26 mouse cellular contexts compared by ENCODE assay signal in the genomic region with DNA sequence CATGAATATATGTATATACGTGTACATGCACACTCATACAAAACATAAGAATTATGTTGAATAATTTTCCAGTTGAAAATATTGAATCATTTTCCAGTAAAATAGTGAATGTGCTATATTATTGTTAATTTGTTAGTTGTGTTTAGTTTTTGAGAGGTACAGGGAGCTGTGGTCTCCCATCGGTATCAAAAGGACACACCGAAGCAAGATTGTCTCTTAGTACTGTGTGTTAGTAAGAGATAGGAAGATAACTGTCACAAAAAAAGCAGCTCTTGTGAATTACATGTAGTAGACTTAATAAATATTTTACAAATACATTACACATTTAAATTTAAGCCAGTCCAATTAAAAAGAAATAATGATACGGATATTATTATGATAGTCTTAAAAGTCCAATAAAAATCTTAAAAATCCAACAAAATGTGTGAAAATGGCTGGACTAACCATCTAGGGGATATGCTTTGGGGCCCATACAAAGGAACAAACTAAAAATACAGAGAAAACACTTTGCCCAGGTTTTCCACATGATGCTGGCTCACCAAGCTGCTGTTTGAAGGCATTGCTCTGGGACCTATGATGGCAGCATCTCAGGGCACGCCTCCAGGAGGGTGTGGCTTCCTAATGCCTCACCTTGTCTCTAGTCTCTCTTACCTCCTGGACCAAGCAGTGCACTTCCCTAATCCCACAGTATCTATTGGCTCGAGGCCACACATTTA.
A peak's percentile ranks its signal among the peaks of the same experiment; 100 is the strongest.
DNase-seq lines count a peak whose midpoint lies in the region; ATAC-seq and TF ChIP-seq lines count a peak whose summit lies in the region.
"Had no signal": no experiment of that assay in that cellular context is flagged by ENCODE, and none has a peak within 500 bp of the region (broad histone marks: within the 10 kb centered on the region; RNA-seq: fewer than 3 reads in every experiment).

No protein-coding gene starts in this region.

- H3K4me3 ChIP-seq in MEL (ENCODE audit: control insufficient read depth in 1 of 2, insufficient read depth in 1 of 2, low read depth in 2 of 2, low read length in 2 of 2) = no peak overlapping the region
- no peak overlapping the region for H3K4me3 ChIP-seq in liver, embryonic 12.5 days
- H3K4me3 ChIP-seq in forebrain, embryonic 14.5 days (ENCODE audit: low read depth, low read length) = no peak overlapping the region
- H3K4me3 ChIP-seq: embryonic facial prominence, embryonic 10.5 days; forebrain, embryonic 12.5 days; gastrocnemius, adult 2 months; hindbrain, embryonic 10.5 days; intestine, embryonic 15.5 days; layer of hippocampus, adult 2 months; limb, embryonic 12.5 days; megakaryocyte, embryonic 14.5 days; neural tube, embryonic 12.5 days; stomach, embryonic 15.5 days had no signal

- DNase-seq in MEL (ENCODE audit: low read depth, low spot score) = peak; percentile 74
- peak; percentile 48 for DNase-seq in c-Kit-positive CD71-positive TER-119-negative erythroid progenitor cells, embryonic 14.5 days (ENCODE audit: low read depth)
- no peak for DNase-seq in forebrain, embryonic 14.5 days (ENCODE audit: low spot score)
- DNase-seq in lung, postnatal 25 days (ENCODE audit: low spot score) = no peak
- no peak for DNase-seq in kidney, adult 9 months
- DNase-seq: adrenal gland, postnatal 36 days; cerebellum, adult 11-12 months; gastrocnemius, adult 2 months; kidney, postnatal 25 days; layer of hippocampus, postnatal 36 days; lung, adult 18-20 months; lung, postnatal 14 days; thymus, postnatal 25 days had no signal

- 60% methylated on average over 6 of the region's 6 CpGs for WGBS in liver, embryonic 12.5 days (ENCODE audit: insufficient replicate concordance)
- WGBS in forebrain, embryonic 14.5 days = 85% methylated on average over 6 of the region's 6 CpGs

- H3K9ac ChIP-seq in MEL (ENCODE audit: control insufficient read depth, low read depth, low read length, poor library complexity, severe bottlenecking) = no peak overlapping the region
- H3K9ac ChIP-seq in liver, embryonic 12.5 days = no peak overlapping the region
- H3K9ac ChIP-seq in forebrain, embryonic 14.5 days (ENCODE audit: low read length) = no peak overlapping the region
- H3K9ac ChIP-seq: forebrain, embryonic 12.5 days; intestine, embryonic 15.5 days; limb, embryonic 12.5 days; neural tube, embryonic 12.5 days; stomach, embryonic 15.5 days had no signal

- no peak overlapping the region for H3K4me2 ChIP-seq in liver, embryonic 12.5 days
- no peak overlapping the region for H3K4me2 ChIP-seq in forebrain, embryonic 14.5 days (ENCODE audit: low read length)
- H3K4me2 ChIP-seq: forebrain, embryonic 12.5 days; heart, embryonic 11.5 days; intestine, embryonic 15.5 days; limb, embryonic 12.5 days; neural tube, embryonic 12.5 days; stomach, embryonic 15.5 days had no signal

- peaks cover 0 to 7% of the 10 kb centered on the region in 2 experiments; a peak in 3 of 4 replicates for H3K4me1 ChIP-seq in MEL (ENCODE audit: control insufficient read depth in 1 of 2, insufficient read depth in 2 of 2, low read length in 2 of 2)
- H3K4me1 ChIP-seq in liver, embryonic 12.5 days = peaks cover 15% of the 10 kb centered on the region
- H3K4me1 ChIP-seq in forebrain, embryonic 14.5 days (ENCODE audit: control insufficient read depth, insufficient read depth, low read length) = no peaks in the 10 kb centered on the region
- H3K4me1 ChIP-seq: embryonic facial prominence, embryonic 10.5 days; forebrain, embryonic 12.5 days; hindbrain, embryonic 10.5 days; intestine, embryonic 15.5 days; limb, embryonic 12.5 days; neural tube, embryonic 12.5 days; stomach, embryonic 15.5 days had no signal

- TF ChIP-seq CTCF in MEL (IDR thresholded peaks at IDR 0.05 in 2 of 3, conservative IDR thresholded peaks at IDR 0.05 in 1 of 3; ENCODE audit: control insufficient read depth in 1 of 3, insufficient read depth in 1 of 3, low read depth in 2 of 3, low read length in 3 of 3, poor library complexity in 1 of 3, severe bottlenecking in 1 of 3) = no peak

- H3K9me3 ChIP-seq in MEL (replicated peaks; ENCODE audit: insufficient read depth, low read length) = no peaks in the 10 kb centered on the region
- no peaks in the 10 kb centered on the region for H3K9me3 ChIP-seq in liver, embryonic 12.5 days (replicated peaks)
- H3K9me3 ChIP-seq in forebrain, embryonic 14.5 days (replicated peaks; ENCODE audit: control insufficient read depth, low read length) = no peaks in the 10 kb centered on the region
- H3K9me3 ChIP-seq: embryonic facial prominence, embryonic 10.5 days; forebrain, embryonic 12.5 days; hindbrain, embryonic 10.5 days; intestine, embryonic 15.5 days; limb, embryonic 12.5 days; neural tube, embryonic 12.5 days; stomach, embryonic 15.5 days had no signal

- TF ChIP-seq RAD21 in MEL (IDR thresholded peaks at IDR 0.05; ENCODE audit: low read depth, low read length) = no peak

- TF ChIP-seq POLR2A in MEL (IDR thresholded peaks at IDR 0.05; ENCODE audit: control insufficient read depth in 1 of 2, insufficient read depth in 1 of 2, low read depth in 1 of 2, low read length in 2 of 2, poor library complexity in 1 of 2) = no peak

- ATAC-seq in liver, embryonic 12.5 days = peak; percentile 79
- peak; percentile 82 for ATAC-seq in megakaryocyte-erythroid progenitor cell, adult 5-6 weeks (replicated peaks; ENCODE audit: low FRiP score, low TSS enrichment, poor library complexity, severe bottlenecking)
- ATAC-seq in forebrain, embryonic 14.5 days = no peak
- ATAC-seq: hindbrain, embryonic 16.5 days; intestine, embryonic 15.5 days had no signal

- H3K36me3 ChIP-seq in MEL (ENCODE audit: control insufficient read depth in 1 of 2, insufficient read depth in 2 of 2, low read length in 2 of 2) = peaks cover 0 to 6% of the 10 kb centered on the region in 2 experiments; a peak in 2 of 4 replicates
- no peaks in the 10 kb centered on the region for H3K36me3 ChIP-seq in liver, embryonic 12.5 days
- H3K36me3 ChIP-seq in forebrain, embryonic 14.5 days (ENCODE audit: control insufficient read depth, insufficient read depth, low read length) = no peaks in the 10 kb centered on the region
- H3K36me3 ChIP-seq: embryonic facial prominence, embryonic 10.5 days; forebrain, embryonic 12.5 days; hindbrain, embryonic 10.5 days; intestine, embryonic 15.5 days; limb, embryonic 12.5 days; neural tube, embryonic 12.5 days; stomach, embryonic 15.5 days had no signal

- TF ChIP-seq EP300 in MEL (IDR thresholded peaks at IDR 0.05; ENCODE audit: low read depth in 1 of 2, low read length in 2 of 2) = peak; percentile 56 to 68

- 0 out of 2 replicates have a peak, but pooled peaks cover 3% of the 10 kb centered on the region for H3K79me2 ChIP-seq in MEL (ENCODE audit: control insufficient read depth, insufficient read depth, low read length, poor library complexity)

- H3K27me3 ChIP-seq in MEL (ENCODE audit: control insufficient read depth in 1 of 2, insufficient read depth in 2 of 2, low read length in 2 of 2) = no peaks in the 10 kb centered on the region
- no peaks in the 10 kb centered on the region for H3K27me3 ChIP-seq in liver, embryonic 12.5 days (replicated peaks)
- H3K27me3 ChIP-seq in forebrain, embryonic 14.5 days (replicated peaks; ENCODE audit: control insufficient read depth, insufficient read depth, low read length) = no peaks in the 10 kb centered on the region
- H3K27me3 ChIP-seq: forebrain, embryonic 12.5 days; intestine, embryonic 15.5 days; limb, embryonic 12.5 days; neural tube, embryonic 12.5 days; stomach, embryonic 15.5 days had no signal

- H3K27ac ChIP-seq in MEL (ENCODE audit: control insufficient read depth, low read depth, low read length) = no peak overlapping the region
- no peak overlapping the region for H3K27ac ChIP-seq in liver, embryonic 12.5 days
- H3K27ac ChIP-seq in forebrain, embryonic 14.5 days (ENCODE audit: low read depth, low read length) = no peak overlapping the region
- H3K27ac ChIP-seq: embryonic facial prominence, embryonic 10.5 days; forebrain, embryonic 12.5 days; gastrocnemius, adult 2 months; hindbrain, embryonic 10.5 days; intestine, embryonic 15.5 days; layer of hippocampus, adult 2 months; limb, embryonic 12.5 days; neural tube, embryonic 12.5 days; stomach, embryonic 15.5 days had no signal

TF ChIP-seq in MEL, 35 proteins besides CTCF, POLR2A, EP300 and RAD21:
- TF ChIP-seq GATA1 (IDR thresholded peaks at IDR 0.05; ENCODE audit: low read depth, low read length) = peak; percentile 74
- TF ChIP-seq HCFC1 (IDR thresholded peaks at IDR 0.05; ENCODE audit: low read depth, low read length) = no peak
- TF ChIP-seq TCF12 (IDR thresholded peaks at IDR 0.05; ENCODE audit: low read depth, low read length) = peak; percentile 84
- 0 out of 2 replicates have a peak, but pooled peaks have one; percentile 30 for TF ChIP-seq ZNF384 (IDR thresholded peaks at IDR 0.05; ENCODE audit: low read depth, low read length)
- TF ChIP-seq TAL1 (IDR thresholded peaks at IDR 0.05; ENCODE audit: low read length) = 0 out of 2 replicates have a peak, but pooled peaks have one; percentile 12
TF ChIP-seq in MEL: peak in this region for 4.

Comparison
In these comparisons a context has a peak if more than half of its experiments do, and no peak if none do; other contexts are left out.
1. DNase-seq: peak in MEL (single experiment) and c-Kit-positive CD71-positive TER-119-negative erythroid progenitor cells, embryonic 14.5 days (single experiment); none in forebrain, embryonic 14.5 days (single experiment), lung, postnatal 25 days (single experiment) and kidney, adult 9 months (single experiment).